Mouse (Mus musculus): ENCODE results near the gene Ttc9c.

The Ttc9c gene

DNA sequence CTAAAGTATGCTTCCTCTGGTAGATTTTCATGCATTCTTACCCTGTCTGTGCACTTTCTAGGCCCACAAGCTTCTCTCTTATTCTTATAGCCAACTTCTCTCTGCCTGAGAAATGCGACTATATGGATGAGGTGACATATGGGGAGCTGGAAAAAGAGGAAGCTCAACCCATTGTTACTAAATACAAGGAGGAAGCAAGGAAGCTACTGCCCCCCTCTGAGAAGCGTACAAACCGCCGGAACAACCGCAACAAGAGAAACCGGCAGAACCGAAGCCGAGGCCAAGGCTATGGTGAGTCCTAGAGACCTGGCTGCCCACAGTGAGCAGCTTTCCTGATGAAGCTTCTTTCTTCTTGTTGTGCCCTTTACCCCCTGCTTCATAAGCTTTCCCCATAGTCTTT, 10.5 kb upstream of the Ttc9c start, which contains the start of gene AC129217.1:
Gene AC129217.1 (plus strand): TSS at position 114 of the 400 bp plus-strand sequence.
- DNase-seq (ENCODE audit: low spot score) = no peak

GRCm38 (mm10) chr19:8822696-8823095, 3.6 kb upstream of the Ttc9c start:
- no peak for DNase-seq (ENCODE audit: low spot score)

DNA sequence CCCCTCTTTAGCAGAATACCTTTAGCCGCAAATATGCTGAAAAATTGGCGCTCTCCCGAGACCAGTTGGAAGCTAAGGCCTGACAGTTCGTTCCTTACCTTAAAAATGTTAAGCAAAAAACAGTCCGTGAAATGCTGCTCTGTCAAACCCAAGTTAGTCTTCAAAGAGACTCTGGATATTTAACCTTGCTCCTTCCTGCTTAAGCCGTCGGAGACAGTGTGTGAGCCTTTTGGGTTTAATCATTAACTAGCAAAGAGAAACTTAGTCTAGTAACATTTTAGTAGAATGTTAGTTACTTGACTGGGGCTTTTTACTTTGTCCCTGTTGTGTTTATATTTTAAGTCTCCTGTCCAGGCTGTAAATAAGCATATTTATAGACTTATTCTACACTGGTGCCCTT, 2.0 kb upstream of the Ttc9c start:
- no peak for DNase-seq (ENCODE audit: low spot score)

DNA sequence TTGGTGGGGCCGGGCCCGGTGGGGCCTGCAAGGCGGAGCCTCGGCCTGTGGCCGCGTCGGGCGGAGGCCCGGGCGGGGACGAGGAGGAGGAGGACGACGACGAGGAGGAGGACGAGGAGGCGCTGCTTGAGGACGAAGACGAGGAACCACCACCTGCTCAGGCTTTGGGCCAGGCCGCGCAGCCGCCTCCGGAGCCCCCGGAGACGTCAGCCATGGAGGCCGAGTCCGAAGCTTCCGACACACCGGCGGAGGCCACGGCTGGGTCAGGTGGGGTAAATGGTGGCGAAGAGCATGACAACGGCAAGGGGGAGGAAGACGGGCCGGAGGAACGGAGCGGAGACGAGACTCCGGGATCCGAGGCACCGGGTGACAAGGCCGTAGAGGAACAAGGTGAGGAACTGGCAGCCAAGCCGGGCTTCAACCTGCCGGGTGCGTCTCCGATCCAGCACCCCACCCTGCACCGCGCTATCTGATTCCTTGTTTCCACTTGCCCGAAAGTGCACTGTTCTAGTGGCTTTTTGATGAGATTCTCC, 1.4 kb upstream of the Ttc9c start:
- DNase-seq (ENCODE audit: low spot score) = no peak

DNA sequence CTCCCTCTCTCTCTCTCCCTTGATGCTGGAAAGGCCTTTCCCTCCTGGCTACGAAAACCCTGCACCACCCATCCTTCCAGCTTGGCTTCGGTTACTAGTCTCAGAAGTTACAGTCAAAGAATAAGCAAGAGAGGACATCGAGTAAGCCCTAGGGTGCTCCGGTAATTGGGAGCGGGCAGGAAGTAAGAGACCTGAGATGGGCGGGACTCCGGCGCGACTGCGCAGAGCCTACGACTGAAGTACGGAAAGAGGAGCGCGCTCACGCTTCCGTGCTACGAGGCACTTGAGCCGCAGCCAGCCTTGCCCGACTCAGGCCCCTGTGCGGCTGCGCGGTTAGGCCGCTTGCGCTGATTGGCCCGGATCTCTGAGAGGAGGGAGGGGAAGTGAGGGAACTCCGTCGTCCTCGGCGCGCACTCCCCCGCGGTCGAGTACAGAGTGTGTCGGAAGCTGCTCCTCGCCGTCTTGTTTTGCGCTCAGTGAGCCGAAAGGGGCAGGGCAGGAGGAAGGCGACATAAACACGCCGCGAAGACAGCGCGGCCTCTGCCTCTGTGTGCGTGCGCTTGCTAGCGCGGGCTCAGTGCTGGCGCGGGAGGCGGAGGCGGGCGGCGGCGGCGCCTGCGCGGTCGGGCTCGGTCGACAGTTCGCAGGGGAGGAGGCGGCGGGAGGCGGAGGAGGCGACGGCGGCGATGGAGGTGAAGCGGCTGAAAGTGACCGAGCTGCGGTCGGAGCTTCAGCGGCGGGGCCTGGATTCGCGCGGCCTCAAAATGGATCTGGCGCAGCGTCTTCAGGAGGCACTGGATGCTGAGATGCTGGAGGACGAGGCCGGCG, 677 bp upstream of the Ttc9c start, which contains the start of gene Hnrnpul2:
Gene Hnrnpul2 (plus strand): TSS at position 415 of the 828 bp plus-strand sequence.
- DNase-seq (ENCODE audit: low spot score) = peak; percentile 99

DNA sequence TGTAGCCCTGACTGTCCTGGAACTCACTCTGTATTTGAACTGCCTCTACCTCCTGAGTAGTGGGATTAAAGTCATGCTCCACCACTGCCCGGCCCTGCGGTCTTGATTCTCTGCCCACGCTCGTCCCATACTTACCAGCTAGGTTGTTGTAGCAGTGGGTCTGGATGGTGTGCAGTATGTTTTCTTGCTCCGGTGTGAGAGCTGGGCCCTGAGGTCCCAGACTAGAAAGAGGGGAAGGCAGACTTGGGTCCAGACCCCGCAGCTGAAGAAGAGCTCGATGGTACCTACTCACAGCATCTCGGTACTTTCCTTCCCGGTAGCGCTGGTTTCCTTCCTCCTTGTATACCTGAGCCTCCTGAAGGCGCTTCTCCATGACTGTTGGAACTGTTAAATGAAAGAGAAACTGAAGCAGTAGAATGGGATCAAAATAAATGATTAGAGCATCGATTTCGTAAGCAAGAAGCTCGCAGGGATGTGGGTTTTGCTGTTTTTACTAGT, 783 bp downstream of the Ttc9c start:
- DNase-seq (ENCODE audit: low spot score) = no peak

GRCm38 (mm10) chr19:8817001-8817400, 2.1 kb downstream of the Ttc9c start:
- no peak for DNase-seq (ENCODE audit: low spot score)

DNA sequence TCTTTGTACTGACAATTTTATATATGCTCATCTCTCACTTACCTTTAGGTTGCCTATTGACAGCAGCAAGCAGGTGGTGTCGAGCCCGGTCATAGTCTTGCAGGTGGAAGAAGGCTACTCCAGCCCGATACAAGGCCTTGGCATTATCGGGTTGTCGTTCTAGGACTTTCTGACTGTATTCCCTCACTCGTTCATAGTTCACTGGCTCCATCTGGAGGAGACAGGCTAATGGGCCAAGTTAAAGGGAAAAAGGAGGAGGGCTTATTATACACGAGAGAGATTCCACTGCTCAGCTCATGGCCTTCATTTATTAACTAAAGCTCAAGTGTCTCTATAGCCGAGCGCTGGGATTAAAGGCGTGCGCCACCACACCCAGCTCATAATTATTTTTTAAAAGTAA, 3.3 kb downstream of the Ttc9c start:
- DNase-seq (ENCODE audit: low spot score) = no peak

GRCm38 (mm10) chr19:8806810-8807209, 12.3 kb downstream of the Ttc9c start:
- DNase-seq (ENCODE audit: low spot score) = no peak

DNA sequence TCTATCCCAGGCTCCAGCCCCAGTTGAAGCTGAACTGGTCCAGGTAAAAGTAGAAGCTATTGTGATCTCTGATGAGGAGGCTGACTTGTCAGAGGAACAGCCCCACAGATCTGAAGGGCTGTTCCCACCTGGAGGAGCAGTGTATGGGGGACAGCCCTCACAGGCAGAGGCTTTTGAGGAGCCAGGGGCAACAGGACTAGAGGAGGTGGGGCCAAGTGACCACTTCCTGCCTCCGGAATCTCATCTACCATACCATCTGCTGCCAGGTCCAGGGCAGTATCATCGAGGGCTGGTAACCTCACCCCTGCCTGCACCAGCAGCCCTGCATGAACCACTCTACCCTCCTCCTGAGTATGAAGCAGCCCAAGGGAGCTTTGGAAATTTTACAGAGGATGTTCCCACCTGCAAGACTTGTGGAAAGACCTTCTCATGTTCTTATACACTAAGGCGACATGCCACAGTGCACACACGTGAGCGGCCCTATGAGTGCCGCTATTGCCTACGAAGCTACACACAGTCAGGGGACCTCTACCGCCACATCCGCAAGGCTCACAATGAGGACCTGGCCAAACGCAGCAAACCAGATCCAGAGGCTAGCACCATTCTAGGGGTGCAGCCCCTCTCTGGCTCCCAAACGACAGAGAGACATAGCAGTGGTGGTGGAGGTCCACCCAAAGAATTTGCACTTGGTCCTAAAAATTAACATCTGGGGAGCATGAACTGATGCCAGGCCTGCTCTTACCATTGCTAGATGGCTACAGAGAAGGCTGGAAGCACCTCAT, 15.1 kb downstream of the Ttc9c start:
- DNase-seq (ENCODE audit: low spot score) = no peak

- no peak for DNase-seq (ENCODE audit: low spot score)
Observed at GRCm38 (mm10) chr19:8803204-8803780, 15.8 kb downstream of the Ttc9c start.

GRCm38 (mm10) chr19:8802130-8802821, 16.9 kb downstream of the Ttc9c start, which contains the start of gene Zbtb3:
Zbtb3 (plus strand) TSS chr19:8802555.
- DNase-seq (ENCODE audit: low spot score) = peak; percentile 96

DNA sequence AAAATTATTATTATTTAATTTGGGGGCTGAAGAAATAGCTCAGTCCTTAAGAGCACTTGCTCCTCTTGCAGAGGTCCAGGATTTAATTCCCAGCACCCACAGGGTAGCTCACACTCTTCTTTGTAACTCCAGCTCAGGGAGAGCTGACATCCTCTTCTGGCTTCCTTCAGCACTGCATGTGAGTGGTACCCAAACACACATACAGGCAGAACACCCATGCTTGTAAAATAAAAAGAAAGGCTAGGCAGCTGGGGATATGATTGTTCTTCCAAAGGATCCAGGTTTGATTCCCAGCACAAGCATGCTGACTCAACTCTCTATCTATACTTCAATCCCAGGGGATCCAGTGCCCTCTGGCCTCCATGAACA, 20.2 kb downstream of the Ttc9c start:
- DNase-seq (ENCODE audit: low spot score) = no peak

DNA sequence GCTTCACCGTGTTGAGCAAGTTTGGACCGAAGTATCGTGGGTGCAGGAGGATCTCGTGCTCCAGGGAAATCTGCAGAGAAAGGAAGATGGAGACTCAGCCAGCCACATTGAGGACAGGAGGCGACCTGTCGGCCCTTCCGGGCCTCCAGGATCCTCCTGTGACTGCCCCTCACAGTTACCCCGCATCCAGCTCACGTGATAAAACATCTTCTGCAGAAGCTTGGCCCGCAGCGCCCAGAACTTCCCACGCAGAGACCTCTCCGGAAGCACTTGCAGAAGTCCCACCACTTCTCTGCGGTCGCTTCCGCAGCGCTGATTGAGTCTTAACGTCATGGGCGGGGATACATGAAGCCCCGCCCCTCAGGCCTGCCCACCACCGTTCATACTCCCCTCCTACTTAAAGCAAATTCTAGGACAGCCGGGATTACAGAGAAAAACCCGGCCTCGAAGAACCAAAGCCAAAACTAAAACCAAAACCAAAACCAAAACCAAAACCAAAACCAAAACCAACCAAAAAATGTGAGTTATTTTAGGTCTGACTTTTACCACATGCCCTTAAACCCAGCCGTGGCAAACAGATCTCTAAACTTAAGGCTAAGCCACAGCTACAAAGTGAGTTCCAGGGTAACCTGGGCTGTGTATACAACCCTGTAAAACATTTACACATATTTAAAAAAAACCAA, 20.7 kb downstream of the Ttc9c start, which contains the start of gene Polr2g:
Gene Polr2g (minus strand): TSS at position 314 of the 683 bp plus-strand sequence.
- DNase-seq (ENCODE audit: low spot score) = peak; percentile 89

DNA sequence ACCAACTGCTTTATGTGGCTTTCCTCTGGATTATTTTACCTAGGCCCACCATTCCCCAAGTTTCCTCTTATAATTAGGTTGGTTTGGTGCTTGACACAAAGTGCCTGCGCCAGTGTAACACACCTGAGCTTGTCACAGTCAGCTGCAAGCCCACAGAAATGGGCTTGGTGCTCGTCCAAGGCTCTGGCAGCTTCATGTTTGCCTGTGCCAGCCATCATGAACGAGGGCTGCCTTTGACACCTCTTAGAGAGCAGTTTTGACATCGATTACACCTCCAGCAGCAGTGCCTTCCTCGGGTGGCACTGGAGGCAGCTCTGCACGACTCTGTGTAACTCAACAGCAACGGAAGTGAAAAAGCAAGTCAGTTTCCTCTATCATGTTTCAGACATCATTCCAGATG, 29.0 kb downstream of the Ttc9c start:
- no peak for DNase-seq (ENCODE audit: low spot score)

GRCm38 (mm10) chr19:8789171-8789570, 30.0 kb downstream of the Ttc9c start:
- DNase-seq (ENCODE audit: low spot score) = no peak

GRCm38 (mm10) chr19:8788521-8788920, 30.6 kb downstream of the Ttc9c start:
- DNase-seq (ENCODE audit: low spot score) = no peak

DNA sequence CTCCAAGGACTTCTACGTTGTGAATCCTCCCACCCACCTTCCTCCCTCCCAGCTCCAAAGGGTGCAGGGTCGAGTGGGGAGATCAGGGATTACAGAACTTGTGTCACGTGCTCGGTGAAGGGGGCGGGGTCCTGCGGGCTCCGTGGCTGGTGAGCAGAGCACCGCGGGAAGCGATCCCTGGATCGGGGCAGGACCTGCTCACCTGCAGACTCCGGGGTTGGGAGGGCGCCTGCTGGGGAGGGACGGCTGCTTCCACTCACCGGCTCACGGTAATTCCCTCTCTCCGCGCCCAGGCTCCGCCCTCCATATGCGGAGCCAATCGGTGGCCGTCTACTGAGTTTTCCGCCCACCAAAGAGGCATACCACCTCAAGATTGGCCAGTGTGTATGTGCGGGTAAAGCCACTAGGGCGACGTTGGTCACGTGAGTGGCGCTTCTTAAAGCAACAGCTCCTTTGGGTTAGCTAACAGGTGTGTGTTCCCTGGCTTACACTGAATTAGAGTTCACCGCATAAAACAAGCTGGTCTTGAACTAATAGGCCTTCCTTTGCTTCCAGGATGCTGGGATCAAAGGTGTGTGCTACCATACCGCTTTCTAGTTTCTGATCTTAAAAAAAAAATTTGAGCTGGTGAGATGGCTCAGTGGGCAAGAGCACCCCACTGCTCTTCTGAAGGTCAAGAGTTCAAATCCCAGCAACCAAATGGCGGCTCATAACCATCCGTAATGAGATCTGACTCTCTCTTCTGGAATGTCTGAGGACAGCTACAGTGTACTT, 32.9 kb downstream of the Ttc9c start, which contains the start of gene Taf6l:
Gene Taf6l (minus strand): TSS at position 410 of the 774 bp plus-strand sequence.
- peak; percentile 92 for DNase-seq (ENCODE audit: low spot score)

DNA sequence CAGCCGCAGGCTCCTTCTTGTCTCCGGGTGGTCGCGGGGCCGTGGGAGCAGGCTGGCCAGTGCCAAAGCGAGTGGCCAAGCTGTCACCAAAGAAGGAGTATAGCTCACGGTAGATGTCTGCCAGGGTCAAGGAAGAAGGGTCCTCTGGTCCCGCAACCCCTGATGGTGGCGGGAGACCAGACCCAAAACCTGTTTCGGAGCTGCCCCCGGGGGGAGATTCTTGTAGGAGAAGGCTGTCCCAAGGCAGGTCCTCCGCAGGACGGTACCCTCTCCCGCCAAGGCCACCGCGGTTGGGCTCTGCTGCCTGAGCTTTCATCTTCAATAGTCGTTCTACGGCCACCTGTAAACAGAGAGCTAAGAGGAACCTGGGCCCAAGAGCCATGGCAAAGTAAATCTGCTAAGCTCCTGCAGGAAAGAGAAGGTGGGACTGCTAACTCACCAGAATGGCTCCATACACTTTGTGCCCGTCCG, 44.1 kb downstream of the Ttc9c start:
- no peak for DNase-seq (ENCODE audit: low spot score)
